Mouse (Mus musculus) olfactory bulb, adult 2 months (tissue): ENCODE results near the gene Prkcb.

Experiments
- CTCF ChIP-seq: fragments of 200-500 bp; IDR thresholded peaks from 2 replicates; pipeline ENCODE4 v1.5.1; 2012; ENCODE audit warnings: low read depth, mild to moderate bottlenecking, low read length, moderate library complexity; ENCODE audit not compliant: insufficient read depth
- POLR2A ChIP-seq: fragments of 200-500 bp; IDR thresholded peaks from 2 replicates; pipeline ENCODE4 v1.6.1; 2012; ENCODE audit warnings: mild to moderate bottlenecking, low read depth, low read length, moderate library complexity; ENCODE audit not compliant: insufficient read depth

DNA sequence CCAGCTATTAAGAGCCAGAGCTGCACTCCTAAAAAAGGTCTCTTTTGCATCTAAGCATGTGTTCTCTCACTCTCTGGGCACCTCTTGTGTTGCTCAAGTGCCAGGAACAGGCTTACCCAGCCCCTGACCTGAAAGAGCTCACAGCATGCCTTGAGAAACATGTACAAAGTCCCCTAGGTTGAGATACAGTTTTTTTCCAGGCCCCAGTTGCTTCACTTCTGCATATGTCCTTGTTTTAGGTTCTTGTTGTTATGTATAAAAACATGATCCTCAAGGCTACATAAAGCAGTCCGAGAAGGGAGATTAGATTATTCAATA is 291.6 kb downstream of the Prkcb start:
- TF ChIP-seq POLR2A, result no peak
- no peak for TF ChIP-seq CTCF
